In the genomic region with DNA sequence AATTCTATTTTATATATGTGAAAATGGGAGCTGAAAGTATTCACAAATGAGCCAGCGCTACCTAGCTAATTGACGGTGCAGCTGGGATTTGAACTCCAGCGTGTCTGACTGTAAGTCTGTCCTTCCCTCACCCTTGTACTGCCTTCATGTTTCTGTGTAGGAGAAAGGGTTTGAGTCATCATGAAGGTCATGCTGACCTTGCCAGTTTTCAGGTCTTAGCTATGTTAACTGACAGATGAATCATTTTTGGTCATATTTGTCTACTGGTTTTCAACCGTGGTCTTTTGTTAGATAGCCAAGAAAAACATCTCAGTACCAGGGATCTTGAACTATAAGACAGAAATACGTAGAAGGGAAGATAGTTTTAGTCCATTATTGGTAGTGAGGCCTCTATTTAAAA, we compare ENCODE assay signal across 24 mouse cellular contexts. TPM values are rescaled to one million over a fixed set of nuclear protein-coding genes. Genes with fewer than 3 reads are reported as not detected.
DNase-seq lines count a peak whose midpoint lies in the region.
"Had no signal": no experiment of that assay in that cellular context is flagged by ENCODE, and none has a peak within 500 bp of the region (broad histone marks: within the 10 kb centered on the region; RNA-seq: fewer than 3 reads in every experiment).

No protein-coding gene starts in this region.

- no peak overlapping the region for H3K4me3 ChIP-seq in macrophage (ENCODE audit: inconsistent target)
- H3K4me3 ChIP-seq: embryonic facial prominence, embryonic 12.5 days; forebrain, embryonic 12.5 days; hindbrain, embryonic 15.5 days; liver, embryonic 13.5 days; stomach, embryonic 15.5 days had no signal

- no peaks in the 10 kb centered on the region for H3K36me3 ChIP-seq in macrophage (ENCODE audit: inconsistent target)
- H3K36me3 ChIP-seq: embryonic facial prominence, embryonic 12.5 days; forebrain, embryonic 12.5 days; liver, embryonic 13.5 days; stomach, embryonic 15.5 days had no signal

- H3K27ac ChIP-seq in macrophage = peak overlapping the region; percentile 68
- H3K27ac ChIP-seq: embryonic facial prominence, embryonic 12.5 days; forebrain, embryonic 12.5 days; hindbrain, embryonic 15.5 days; liver, embryonic 13.5 days; stomach, embryonic 15.5 days had no signal

- 73% methylated on average over 5 of the region's 5 CpGs for WGBS in macrophage (ENCODE audit: missing documents)

- DNase-seq in 3T3-L1 (ENCODE audit: low read depth, low spot score) (peak; percentile 72), NIH3T3 (ENCODE audit: low read depth) (peak; percentile 71)
- DNase-seq in adrenal gland, postnatal 25 days = peak; percentile 8
- no peak for DNase-seq in kidney, postnatal 25 days
- no peak for DNase-seq in T-cell, adult 2 months (ENCODE audit: low spot score)
- DNase-seq: cerebellum, adult 11 months; cerebellum, adult 9-10 months; embryo, embryonic 11 days; forebrain, postnatal 0 days; gastrocnemius, postnatal 25 days; heart, adult 18-20 months; heart, postnatal 4 days; kidney, adult 11 months; kidney, postnatal 14 days; left cerebral cortex, postnatal 4 days; liver, embryonic 13.5 days; lung, adult 2 months; lung, postnatal 10 days; midbrain, embryonic 14.5 days had no signal

- peaks cover 33% of the 10 kb centered on the region; the same call in 1 of the 2 replicates for H3K79me2 ChIP-seq in macrophage (ENCODE audit: inconsistent target)

RNA-seq across cellular contexts. Expression of a gene that starts 14.1 kb away (rescaled TPM):
- 20.7 and 22.9 TPM in 2 replicates for total RNA-seq in adrenal gland, postnatal 25 days (2021)
- 1 to 10 TPM in 24 of 26 experiments, under 1 TPM in 2; 0.80 to 6.3 (median 2.6) TPM for total RNA-seq in macrophage (2018; cell fraction: chromatin; rRNA removed)
- 10 to 100 TPM in 1 of 26 experiments, 1 to 10 TPM in 25; 5.3 to 10.6 (median 6.4) TPM for total RNA-seq in macrophage (2018; cell fraction: cytosol; rRNA removed)
- total RNA-seq in macrophage (2018; cell fraction: nucleus; rRNA removed) = 1 to 10 TPM; 1.9 to 9.3 (median 4.3) TPM
- 5.0 to 8.1 TPM (median 6.2 TPM) in 3 replicates for polyA plus RNA-seq in macrophage (2018)

RNA-seq across cellular contexts. Expression of a gene that starts 14.2 kb away (rescaled TPM):
- total RNA-seq in adrenal gland, postnatal 25 days (2021) = 94.8 and 97.4 TPM in 2 replicates
- total RNA-seq in macrophage (2018; cell fraction: chromatin; rRNA removed) = 100 to 1,000 TPM in 20 of 26 experiments, 10 to 100 TPM in 6; 49.4 to 150 (median 121) TPM
- total RNA-seq in macrophage (2018; cell fraction: cytosol; rRNA removed) = 10 to 100 TPM; 21.3 to 40.7 (median 28.7) TPM
- total RNA-seq in macrophage (2018; cell fraction: nucleus; rRNA removed) = 100 to 1,000 TPM in 3 of 26 experiments, 10 to 100 TPM in 23; 30.2 to 128 (median 66.6) TPM
- polyA plus RNA-seq in macrophage (2018) = 14.1 to 31.1 TPM (median 15.1 TPM) in 3 replicates

Comparison
In these comparisons a context has a peak if more than half of its experiments do, and no peak if none do; other contexts are left out.
1. DNase-seq: peak in 3T3-L1 (single experiment), NIH3T3 (single experiment) and adrenal gland, postnatal 25 days (single experiment); none in kidney, postnatal 25 days (0 of 2) and T-cell, adult 2 months (single experiment).